Mouse (Mus musculus): Measurements from ENCODE around the gene Zfp467.

The Zfp467 gene

DNA sequence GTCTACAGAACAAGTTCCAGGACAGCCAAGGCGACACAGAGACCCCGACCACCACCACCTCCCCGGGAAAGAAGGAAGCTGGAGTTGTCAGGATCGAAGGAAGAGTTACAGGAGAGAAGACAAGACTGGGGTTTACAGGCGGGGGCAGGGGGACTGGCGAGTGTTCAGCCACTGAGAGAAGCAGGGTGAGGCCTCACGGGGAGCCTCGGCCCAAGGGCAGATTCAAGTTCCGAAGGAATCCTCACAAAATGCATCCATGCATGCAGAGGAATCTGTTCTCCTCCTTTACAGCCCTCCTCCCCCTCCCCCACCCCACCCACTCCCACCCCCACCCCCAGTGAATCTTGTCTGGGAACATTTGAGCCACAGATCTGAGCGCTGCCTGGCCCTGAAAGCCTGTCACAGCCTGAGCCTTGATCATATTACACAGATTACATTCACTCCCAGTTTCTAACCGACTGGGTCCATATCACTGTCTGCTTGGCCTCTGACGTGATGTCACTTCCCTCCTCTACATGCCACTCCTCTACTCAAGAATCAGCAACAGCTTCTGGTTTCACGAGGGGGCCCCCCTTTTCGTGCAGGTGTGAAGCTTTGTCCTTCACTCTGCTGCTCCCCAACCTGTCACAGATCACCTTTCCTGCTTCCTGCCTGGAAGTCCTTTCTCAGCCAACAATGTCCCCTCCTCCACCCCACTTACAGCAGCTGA is 5.2 kb downstream of the Zfp467 start:
- DNase-seq (ENCODE audit: low spot score in 2 of 2) = no peak

DNA sequence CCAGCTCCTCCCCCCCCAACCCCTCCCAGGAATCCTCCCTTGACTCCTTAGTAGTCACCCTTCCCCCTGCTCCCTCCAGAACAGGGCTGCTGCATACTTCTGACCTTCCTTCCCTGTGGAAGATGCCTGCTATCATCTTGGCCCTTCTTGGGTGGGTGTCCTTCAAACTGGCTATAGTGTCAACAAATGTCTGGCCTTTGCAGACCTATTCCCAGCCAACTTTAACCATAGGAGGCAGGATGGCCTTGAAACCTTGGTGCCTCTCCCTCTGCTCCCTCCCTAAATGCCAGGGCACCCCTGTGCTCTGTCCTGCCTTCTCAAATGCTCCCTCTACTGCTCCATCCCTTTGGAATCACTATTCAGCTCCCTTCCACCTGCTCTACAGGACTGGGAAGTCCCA is 6.0 kb downstream of the Zfp467 start:
- no peak for DNase-seq (ENCODE audit: low spot score in 2 of 2)

GRCm38 (mm10) chr6:48438475-48439125 is 7.0 kb downstream of the Zfp467 start:
- DNase-seq (ENCODE audit: low spot score in 2 of 2) = no peak

- DNase-seq (ENCODE audit: low spot score in 2 of 2) = no peak
These were observed 7.8 kb downstream of the Zfp467 start for GRCm38 (mm10) chr6:48437679-48438376.

DNA sequence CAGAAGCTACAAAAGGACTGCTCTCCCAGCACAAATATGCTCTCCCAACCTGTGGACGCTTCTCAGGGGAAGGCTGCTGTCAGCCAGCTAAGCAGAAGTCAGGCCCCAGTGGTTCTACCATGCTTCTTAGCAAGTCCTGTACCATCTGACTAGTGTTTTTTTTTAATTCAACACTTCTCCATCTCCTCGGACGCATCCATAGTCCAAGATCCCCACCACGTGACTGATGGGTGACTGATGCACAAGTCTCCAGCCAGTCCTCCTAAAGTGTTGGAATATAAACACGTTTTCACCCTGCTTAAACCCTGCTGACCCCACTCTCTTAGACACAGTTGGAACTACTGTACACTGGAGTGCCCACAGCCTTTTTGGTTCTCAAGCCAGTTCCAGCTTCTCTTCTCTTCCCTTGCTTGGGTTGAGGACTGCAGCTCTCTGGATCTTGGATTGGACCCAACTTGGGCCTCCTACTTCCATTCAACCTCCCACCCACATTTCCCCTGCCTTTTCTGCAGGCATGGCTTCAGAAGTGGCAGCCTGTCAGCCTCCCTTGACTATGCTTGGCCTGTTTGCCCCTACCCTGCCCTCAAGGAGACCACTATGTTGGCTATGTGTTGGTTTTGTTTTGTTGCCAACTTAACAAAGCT is 9.8 kb downstream of the Zfp467 start:
- DNase-seq (ENCODE audit: low spot score in 2 of 2) = no peak

- no peak for DNase-seq (ENCODE audit: low spot score in 2 of 2)
These were observed 10.5 kb downstream of the Zfp467 start for GRCm38 (mm10) chr6:48435111-48435510.

DNA sequence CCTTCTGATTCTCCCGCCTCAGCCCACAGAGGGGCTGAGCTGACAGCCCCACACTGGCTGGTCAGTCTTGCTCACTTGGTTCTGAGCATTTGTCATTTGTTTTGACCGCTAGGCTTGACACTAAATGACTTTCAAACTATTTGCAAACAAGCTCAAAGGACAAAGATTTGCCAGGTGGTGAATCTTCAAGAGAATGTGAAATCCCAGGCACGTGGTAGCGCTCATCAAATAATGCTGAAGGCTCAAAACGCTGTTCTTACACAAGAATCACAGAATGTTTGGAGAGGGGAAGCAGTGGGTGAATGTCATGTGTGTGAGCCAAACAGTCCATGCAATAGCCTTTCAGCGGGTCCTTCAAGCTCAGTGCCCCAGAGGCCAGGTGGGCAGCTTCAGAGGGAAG is 11.0 kb downstream of the Zfp467 start:
- DNase-seq (ENCODE audit: low spot score in 2 of 2) = no peak

GRCm38 (mm10) chr6:48432893-48433816 is 12.5 kb downstream of the Zfp467 start:
- no peak for DNase-seq (ENCODE audit: low spot score in 2 of 2)

- no peak for DNase-seq (ENCODE audit: low spot score in 2 of 2)
These were observed 14.9 kb downstream of the Zfp467 start for GRCm38 (mm10) chr6:48430748-48431147.

- no peak for DNase-seq (ENCODE audit: low spot score in 2 of 2)
These were observed 16.7 kb downstream of the Zfp467 start for GRCm38 (mm10) chr6:48428769-48429557.

GRCm38 (mm10) chr6:48426956-48427355 is 18.7 kb downstream of the Zfp467 start:
- DNase-seq (ENCODE audit: low spot score in 2 of 2) = no peak

- DNase-seq (ENCODE audit: low spot score in 2 of 2) = no peak
These were observed 21.6 kb downstream of the Zfp467 start for GRCm38 (mm10) chr6:48424074-48424473.

DNA sequence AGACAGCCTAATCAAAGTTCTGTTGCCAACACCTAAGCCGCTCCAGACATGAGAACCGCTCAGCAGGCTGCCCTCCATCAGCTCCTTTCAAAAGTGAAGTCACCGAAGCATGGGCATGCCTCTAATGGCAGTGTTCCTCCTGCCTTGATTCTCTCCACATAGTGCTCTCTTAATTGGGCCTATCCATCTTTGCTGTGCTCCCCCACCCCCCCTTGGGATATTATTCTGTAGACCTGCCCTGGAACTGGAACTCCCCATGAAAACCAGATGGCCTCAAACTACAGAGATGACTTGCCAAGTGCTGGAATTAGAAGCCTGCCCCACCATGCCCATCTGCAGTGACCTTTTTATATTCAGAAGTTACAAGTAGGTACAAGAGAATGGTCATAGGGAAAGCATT is 22.3 kb downstream of the Zfp467 start:
- no peak for DNase-seq (ENCODE audit: low spot score in 2 of 2)

GRCm38 (mm10) chr6:48420647-48421046 is 25.0 kb downstream of the Zfp467 start:
- no peak for DNase-seq (ENCODE audit: low spot score in 2 of 2)

DNA sequence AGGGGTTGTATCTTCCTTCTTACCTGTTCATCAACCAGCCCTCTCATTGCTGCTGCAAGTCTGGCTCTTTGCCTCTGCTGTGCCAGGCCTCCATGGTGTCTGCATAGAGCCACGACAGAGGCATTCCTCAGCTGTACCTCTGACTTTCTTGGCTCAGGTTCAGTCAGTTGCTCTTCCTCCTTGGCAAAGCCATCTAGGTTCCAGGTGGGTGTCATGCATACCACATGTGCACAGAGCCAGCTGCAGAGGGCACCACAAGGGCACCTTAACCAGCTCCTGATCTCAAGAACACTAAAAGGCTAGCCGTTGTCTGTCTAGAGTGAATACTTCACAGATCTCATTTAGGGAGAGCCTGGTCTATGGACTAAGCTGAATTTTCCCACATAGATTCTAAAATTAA is 29.1 kb downstream of the Zfp467 start:
- DNase-seq (ENCODE audit: low spot score in 2 of 2) = no peak

DNA sequence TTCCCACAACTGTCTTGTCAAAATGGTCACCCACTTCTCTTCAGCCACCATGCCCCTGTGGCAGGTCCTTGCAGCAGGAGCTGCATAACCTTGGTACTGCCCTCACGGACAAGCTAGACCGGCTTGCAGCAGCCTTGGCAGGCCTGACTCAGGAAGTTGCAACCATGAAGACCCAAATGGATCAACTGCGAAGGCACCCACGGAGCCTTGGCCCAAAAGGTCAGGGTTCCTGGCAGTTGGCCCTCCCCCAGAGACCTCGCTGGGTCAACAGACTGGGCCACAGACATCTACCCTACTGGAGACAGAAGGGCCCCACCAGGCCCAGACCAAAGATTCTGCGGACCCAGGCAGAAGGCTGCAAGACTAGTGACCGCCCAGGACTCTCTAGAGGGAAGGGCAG is 30.0 kb downstream of the Zfp467 start:
- DNase-seq (ENCODE audit: low spot score in 2 of 2) = no peak

- DNase-seq (ENCODE audit: low spot score in 2 of 2) = no peak
These were observed 30.7 kb downstream of the Zfp467 start for GRCm38 (mm10) chr6:48414886-48415285.

DNA sequence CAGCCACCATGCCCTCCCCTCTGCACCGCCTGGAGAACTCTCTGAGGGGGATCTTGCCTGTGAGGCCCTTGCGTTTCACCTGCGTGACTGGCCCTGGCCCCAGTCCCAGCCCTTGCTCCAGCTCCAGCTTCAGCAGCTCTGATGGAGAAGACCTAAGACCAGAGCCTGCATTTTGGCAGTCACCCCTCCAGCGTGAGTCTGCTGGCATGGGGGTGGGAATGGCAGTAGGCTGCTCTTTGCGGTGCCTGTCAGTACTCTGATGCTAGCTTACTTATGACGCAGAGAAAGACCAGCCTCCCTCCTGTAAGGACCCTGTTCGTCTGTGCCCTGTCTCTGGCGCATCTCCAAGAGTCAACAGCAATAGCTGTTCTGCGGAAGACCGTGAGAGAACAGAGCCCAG is 32.5 kb downstream of the Zfp467 start:
- DNase-seq (ENCODE audit: low spot score in 2 of 2) = no peak

- no peak for DNase-seq (ENCODE audit: low spot score in 2 of 2)
These were observed 33.0 kb downstream of the Zfp467 start for GRCm38 (mm10) chr6:48412662-48413061.

DNA sequence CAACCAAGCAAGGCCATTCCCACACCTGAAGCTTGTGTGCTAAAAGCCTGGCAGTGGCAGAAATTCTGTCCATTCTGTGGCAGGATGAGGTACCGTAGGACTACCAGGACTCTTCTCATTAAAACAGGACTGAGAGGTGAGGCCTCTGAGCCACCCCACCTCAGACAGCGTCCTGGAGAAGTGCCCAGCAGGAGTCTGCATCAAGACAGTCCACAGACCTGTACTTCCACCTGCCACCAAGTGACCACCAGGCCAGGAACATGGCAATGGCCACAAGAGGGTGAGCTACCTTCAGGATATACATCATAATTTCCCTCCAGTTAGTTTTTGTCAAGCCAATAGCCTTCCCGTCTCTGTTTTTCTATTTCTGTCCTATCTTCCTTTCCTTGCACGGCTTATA is 33.5 kb downstream of the Zfp467 start:
- DNase-seq (ENCODE audit: low spot score in 2 of 2) = no peak
